Mouse (Mus musculus): Measurements from ENCODE around the gene Timm8b. TPM values are rescaled to one million over a fixed set of nuclear protein-coding genes. Genes with fewer than 3 reads are reported as not detected.

The Timm8b gene
- 3.2 and 17.7 TPM in 2 replicates for polyA plus RNA-seq (2012; ENCODE audit: low replicate concordance)

DNA sequence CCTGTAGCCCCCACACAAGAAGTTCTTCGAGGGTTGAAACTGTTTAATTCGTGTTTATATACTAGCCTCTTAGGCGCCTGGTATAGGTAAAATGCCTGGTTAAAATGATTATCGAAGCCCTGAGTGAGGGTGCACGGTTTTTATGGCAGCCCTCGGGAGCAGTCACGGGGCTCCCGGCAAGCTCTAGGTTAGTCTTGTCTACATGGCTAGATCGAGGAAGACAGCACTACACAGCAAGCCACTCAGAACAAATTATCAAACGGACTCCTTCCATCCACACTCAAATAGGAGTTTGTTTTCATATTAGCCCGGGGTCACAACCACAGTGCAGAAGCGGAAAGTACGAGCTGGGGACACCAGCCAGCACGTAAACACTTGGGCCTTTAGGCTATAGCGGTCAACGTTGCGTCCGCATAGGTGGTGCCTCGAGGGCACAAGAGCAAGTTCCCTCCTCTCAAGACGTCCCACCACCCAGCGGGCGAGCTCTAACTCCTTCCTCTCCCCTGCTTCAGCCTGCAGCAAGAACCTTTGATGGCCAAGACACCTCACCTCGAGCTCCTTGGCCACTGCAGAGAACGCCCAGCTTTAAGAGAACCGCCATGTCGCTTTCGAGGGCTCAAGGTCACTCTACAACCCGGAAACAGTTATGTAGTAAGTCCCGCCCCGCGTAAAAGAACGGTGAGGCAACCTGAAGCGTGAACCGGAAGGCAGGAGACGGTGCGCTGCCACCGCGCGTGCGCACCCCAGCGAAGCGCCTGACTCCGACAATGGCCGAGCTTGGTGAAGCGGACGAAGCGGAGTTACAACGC is at the start of gene Timm8b, which contains the start of gene Sdhd:
Gene Timm8b, plus strand, starts transcription at position 722 of the 809 bp plus-strand sequence.
Gene Sdhd, minus strand, starts transcription at position 624 of the 809 bp plus-strand sequence.

GRCm38 (mm10) chr9:50554241-50555093 is 49.2 kb upstream of the Timm8b start, which contains the start of gene Il18:
Gene Il18, plus strand, starts transcription at chr9:50554827.

DNA sequence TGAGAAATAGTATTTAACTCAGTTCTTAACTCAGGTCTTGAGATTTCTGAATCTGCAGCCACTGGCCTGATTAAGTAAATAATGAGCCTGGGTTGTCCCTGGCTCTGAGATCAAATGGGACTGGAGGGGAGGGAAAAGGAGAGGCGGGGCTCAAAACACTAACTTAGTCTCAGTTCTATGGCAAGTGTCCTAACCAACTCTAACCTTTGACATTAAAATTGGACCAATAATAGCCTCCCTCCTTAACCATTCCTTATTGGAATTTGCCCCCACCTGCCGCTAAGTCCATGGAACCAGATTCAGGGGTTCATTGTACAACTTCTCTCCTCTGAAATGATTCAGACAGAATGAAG is 48.6 kb upstream of the Timm8b start, which contains the start of gene Bco2:
Gene Bco2, minus strand, starts transcription at position 88 of the 353 bp plus-strand sequence.

GRCm38 (mm10) chr9:50561145-50561917 is 42.4 kb upstream of the Timm8b start, which contains the start of gene Tex12:
Gene Tex12, minus strand, starts transcription at chr9:50561325.

DNA sequence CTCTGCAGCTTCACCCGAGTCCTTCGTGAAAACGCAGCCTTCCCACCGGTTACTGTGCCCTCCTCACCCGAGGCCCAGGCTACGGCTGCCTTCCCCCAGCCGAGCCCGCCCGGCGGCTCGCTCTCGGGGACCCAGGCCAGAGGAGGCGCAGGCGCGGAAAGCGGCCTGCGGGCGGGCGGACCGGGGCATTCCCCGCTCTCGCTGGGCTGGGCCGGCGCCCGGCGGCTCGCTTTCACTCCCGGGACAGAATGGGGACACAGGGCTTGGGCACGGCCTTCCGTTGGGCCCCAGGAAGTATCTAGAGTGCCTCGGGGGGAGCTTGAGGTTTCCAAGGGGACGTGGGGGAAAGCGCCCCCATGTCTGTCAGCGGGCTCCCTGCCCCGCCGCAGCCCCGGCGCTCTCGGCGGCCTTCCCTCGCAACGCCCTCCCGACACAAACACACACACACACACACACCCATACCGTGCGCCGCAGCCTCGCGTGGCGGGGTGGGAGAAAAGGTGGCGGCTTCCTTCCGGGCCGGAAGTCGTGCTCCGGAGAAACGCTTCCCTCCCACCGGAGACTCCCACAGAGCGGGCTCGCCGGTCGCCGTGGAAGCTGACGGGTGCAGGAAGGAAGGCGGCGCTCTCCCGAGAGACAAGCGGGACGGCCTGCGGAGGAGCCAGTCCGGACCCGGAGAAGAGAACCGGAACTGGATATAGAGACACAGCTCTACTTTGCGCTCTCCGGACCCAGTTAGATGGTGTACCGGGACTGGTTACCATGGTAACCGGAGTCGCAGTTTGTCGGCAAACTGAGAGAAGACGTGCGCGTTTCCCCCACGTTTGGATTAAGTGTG is 13.3 kb downstream of the Timm8b start, which contains the start of the genes Pih1d2 and Nkapd1:
Gene Pih1d2, plus strand, starts transcription at position 556 of the 838 bp plus-strand sequence.
Gene Nkapd1, minus strand, starts transcription at position 699 of the 838 bp plus-strand sequence.

Other genes with a start within 250 kb of the Timm8b start
- not detected in 2 replicates for gene Plet1, start 109.4 kb upstream of the Timm8b start, polyA plus RNA-seq (2012; ENCODE audit: low replicate concordance)
- gene Pts, start 75.2 kb upstream of the Timm8b start, polyA plus RNA-seq (2012; ENCODE audit: low replicate concordance) = 3.7 and 9.6 TPM in 2 replicates
- 2.0 TPM in 1 of 2 replicates, not detected in the other for gene Il18, start 49.1 kb upstream of the Timm8b start, polyA plus RNA-seq (2012; ENCODE audit: low replicate concordance)
- gene Bco2, start 48.7 kb upstream of the Timm8b start, polyA plus RNA-seq (2012; ENCODE audit: low replicate concordance) = not detected in 2 replicates
- gene Tex12, start 42.6 kb upstream of the Timm8b start, polyA plus RNA-seq (2012; ENCODE audit: low replicate concordance) = not detected in 2 replicates
- gene Sdhd, start 98 bp upstream of the Timm8b start, polyA plus RNA-seq (2012; ENCODE audit: low replicate concordance) = 4.9 and 64.9 TPM in 2 replicates
- gene Pih1d2, start 13.4 kb downstream of the Timm8b start, polyA plus RNA-seq (2012; ENCODE audit: low replicate concordance) = 0.17 TPM in 1 of 2 replicates, not detected in the other
- gene Nkapd1, start 13.6 kb downstream of the Timm8b start, polyA plus RNA-seq (2012; ENCODE audit: low replicate concordance) = 5.4 and 6.9 TPM in 2 replicates
- gene Dlat, start 55.9 kb downstream of the Timm8b start, polyA plus RNA-seq (2012; ENCODE audit: low replicate concordance) = 59.9 and 70.1 TPM in 2 replicates
- not detected in 2 replicates for gene Dixdc1, start 135.6 kb downstream of the Timm8b start, polyA plus RNA-seq (2012; ENCODE audit: low replicate concordance)
- gene 2310030G06Rik, start 142.6 kb downstream of the Timm8b start, polyA plus RNA-seq (2012; ENCODE audit: low replicate concordance) = not detected in 2 replicates
- gene Cryab, start 147.4 kb downstream of the Timm8b start, polyA plus RNA-seq (2012; ENCODE audit: low replicate concordance) = 1.1 TPM in 1 of 2 replicates, not detected in the other
- gene Hspb2, start 148.4 kb downstream of the Timm8b start, polyA plus RNA-seq (2012; ENCODE audit: low replicate concordance) = not detected in 2 replicates
- gene Fdxacb1, start 164.3 kb downstream of the Timm8b start, polyA plus RNA-seq (2012; ENCODE audit: low replicate concordance) = 0.81 and 2.6 TPM in 2 replicates
- gene Alg9, start 171.1 kb downstream of the Timm8b start, polyA plus RNA-seq (2012; ENCODE audit: low replicate concordance) = 4.8 and 6.6 TPM in 2 replicates
- 1.2 and 1.5 TPM in 2 replicates for gene 1110032A03Rik, start 171.6 kb downstream of the Timm8b start, polyA plus RNA-seq (2012; ENCODE audit: low replicate concordance)
- 10.1 and 14.5 TPM in 2 replicates for gene Ppp2r1b, start 241.4 kb downstream of the Timm8b start, polyA plus RNA-seq (2012; ENCODE audit: low replicate concordance)

Measured in leukemia stem cell, adult 10-12 weeks (primary cell).